In genomic region chr10:85184964-85185608, GRCm38 (mm10) we compare ENCODE assay signal across 8 mouse cellular contexts. TPM values are rescaled to one million over a fixed set of nuclear protein-coding genes. Genes with fewer than 3 reads are reported as not detected.
A peak's percentile ranks its signal among the peaks of the same experiment; 100 is the strongest.
DNase-seq lines count a peak whose midpoint lies in the region; ATAC-seq lines count a peak whose summit lies in the region.

Cry1 (minus strand) TSS chr10:85185064.

- WGBS in intestine, embryonic 16.5 days = under 1% methylated on average over 75 of the region's 75 CpGs

- DNase-seq in adrenal gland, postnatal 10 days = peak; percentile 99
- peak; percentile 99 for DNase-seq in embryo, embryonic 9.5 days (ENCODE audit: extremely low spot score)
- peak; percentile 96 to 98 for DNase-seq in gastrocnemius, postnatal 4 days (ENCODE audit: low spot score in 2 of 2)
- DNase-seq in left cerebral cortex, postnatal 25 days (ENCODE audit: low spot score in 2 of 2) = peak; percentile 98 to 99
- peak; percentile 98 for DNase-seq in mesoderm, embryonic 11.5 days (ENCODE audit: low read depth, low spot score)
- DNase-seq in right cerebral cortex, postnatal 25 days = peak; percentile 99
- peak; percentile 96 to 99 for DNase-seq in urinary bladder, postnatal 36 days (ENCODE audit: low spot score in 2 of 2)

- H3K4me1 ChIP-seq in intestine, embryonic 16.5 days (ENCODE audit: control insufficient read depth, insufficient read depth, low read length) = 0 out of 2 replicates have a peak, but pooled peaks cover 2% of the 10 kb centered on the region

- no peaks in the 10 kb centered on the region for H3K36me3 ChIP-seq in intestine, embryonic 16.5 days (ENCODE audit: control insufficient read depth, insufficient read depth, low read length)

- H3K27ac ChIP-seq in intestine, embryonic 16.5 days (ENCODE audit: low read length) = peak within 1 kb of the TSS; percentile 93

- intact Hi-C loops in left cerebral cortex, postnatal 25 days (cut with DNase I) = no loop called here

- no peaks in the 10 kb centered on the region for H3K9me3 ChIP-seq in intestine, embryonic 16.5 days (ENCODE audit: control insufficient read depth, low read length)

- peak within 1 kb of the TSS; percentile 87 for H3K9ac ChIP-seq in intestine, embryonic 16.5 days (ENCODE audit: low read depth, low read length)

- no peaks in the 10 kb centered on the region for H3K27me3 ChIP-seq in intestine, embryonic 16.5 days (replicated peaks; ENCODE audit: control insufficient read depth, insufficient read depth, low read length)

- peak within 1 kb of the TSS; percentile 91 for H3K4me2 ChIP-seq in intestine, embryonic 16.5 days (ENCODE audit: low read depth, low read length)

- peak; percentile 96 for ATAC-seq in intestine, embryonic 16.5 days

- H3K4me3 ChIP-seq in intestine, embryonic 16.5 days (ENCODE audit: low read length) = peak within 1 kb of the TSS; percentile 88

RNA-seq across cellular contexts. Expression of gene Cry1, which starts in this region (rescaled TPM):
- 10 to 100 TPM; 17.2 to 23.5 TPM for total RNA-seq in adrenal gland, postnatal 10 days (2021)
- total RNA-seq in gastrocnemius, postnatal 4 days (2021) = 10 to 100 TPM; 16.6 to 20.8 TPM
- 23.9 and 24.0 TPM in 2 replicates for polyA plus RNA-seq in intestine, embryonic 16.5 days (2015; fragmentation: Nextera tagmentation; extraction: Ambion mirVana)
- 10 to 100 TPM; 18.6 to 19.5 TPM for total RNA-seq in left cerebral cortex, postnatal 25 days (2021)

Comparison
In these comparisons a context has a peak if more than half of its experiments do, and no peak if none do; other contexts are left out.
1. Peak in every context shown above with its lines: DNase-seq, ATAC-seq, H3K4me3 ChIP-seq and H3K27ac ChIP-seq.